Mouse (Mus musculus) liver, embryonic 14.5 days (tissue): ENCODE data around the gene Cspg4.

ENCODE experiments used
- CTCF ChIP-seq: IDR thresholded peaks from 2 replicates; pipeline ENCODE4 v1.5.1; 2016; ENCODE audit warnings: antibody characterized with exemption, low read depth, control low read depth
- EP300 ChIP-seq: IDR thresholded peaks from 2 replicates; pipeline ENCODE4 v1.6.1; 2016; ENCODE audit warnings: antibody characterized with exemption, low read depth

DNA sequence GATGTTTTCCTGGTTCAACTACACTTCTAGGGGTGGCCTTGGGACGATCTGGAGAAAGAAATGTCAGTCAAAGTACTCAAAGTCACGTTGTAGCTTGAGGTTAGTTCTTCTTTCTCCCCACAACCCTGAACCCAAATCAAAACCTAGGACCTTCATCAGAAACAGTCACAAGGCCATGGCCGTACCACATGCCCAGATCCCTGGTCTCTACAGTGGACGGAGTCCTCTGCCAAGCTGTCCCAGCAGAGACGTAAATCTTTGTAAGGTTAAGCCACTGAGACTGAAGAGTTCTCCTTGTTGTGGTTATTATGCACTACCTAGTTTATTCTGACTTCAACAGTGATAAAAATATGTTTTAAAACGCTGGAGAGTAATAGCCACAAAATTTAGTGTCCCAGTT, 36.0 kb upstream of the Cspg4 start:
- TF ChIP-seq CTCF (no peak), EP300 (no peak)
